Mouse (Mus musculus) Patski (cell line): Measurements from ENCODE around the gene Prr23a2. TPM values are rescaled to one million over a fixed set of nuclear protein-coding genes. Genes with fewer than 3 reads are reported as not detected.
"Not testable (repeated sequence)": the region's sequence is repeated elsewhere in the genome, so short reads cannot be mapped to it uniquely, and the experiment has no call there.

ENCODE experiments used
- ATAC-seq: fragments of 100-300 bp; one replicate; pipeline ENCODE4 v1.8.0; 2021
- CTCF ChIA-PET: fragments of 350-600 bp; sonication (Branson Sonifier 250); formaldehyde crosslinking; loops from one replicate; lab custom pipeline; 2022; ENCODE audit warnings: inconsistent platforms; lab: Charles Lee
- POLR2A ChIA-PET: fragments of 350-600 bp; sonication (Branson Sonifier 250); formaldehyde crosslinking; loops from one replicate; lab custom pipeline; 2022; ENCODE audit warnings: antibody characterized with exemption, inconsistent platforms; lab: Charles Lee
- DNase-seq: peaks from one replicate; pipeline ENCODE4 v3.0.0-alpha.2; 2011; ENCODE audit warnings: low read depth, low spot score
- H3K27me3 ChIP-seq: fragments of 371-371 bp; one replicate; pipeline ENCODE4 v1.5.1; 2021
- CTCF ChIP-seq: fragments of 100-300 bp; IDR thresholded peaks from one replicate; pipeline ENCODE4 v1.5.1; 2021
- in situ Hi-C: fragments of 300-500 bp; cut with MboI; formaldehyde crosslinking; loops from 3 replicates; pipeline ENCODE4 v1.11.1; 2018; ENCODE audit warnings: low pct_unique_long_range_greater_than_20kb, mixed read lengths
- polyA plus RNA-seq: library from polyadenylated mRNA; unstranded; gene quantifications from one replicate; pipeline ENCODE4 v1.2.3, GENCODE M21; 2021

Prr23a2 gene
- not detected for polyA plus RNA-seq

DNA sequence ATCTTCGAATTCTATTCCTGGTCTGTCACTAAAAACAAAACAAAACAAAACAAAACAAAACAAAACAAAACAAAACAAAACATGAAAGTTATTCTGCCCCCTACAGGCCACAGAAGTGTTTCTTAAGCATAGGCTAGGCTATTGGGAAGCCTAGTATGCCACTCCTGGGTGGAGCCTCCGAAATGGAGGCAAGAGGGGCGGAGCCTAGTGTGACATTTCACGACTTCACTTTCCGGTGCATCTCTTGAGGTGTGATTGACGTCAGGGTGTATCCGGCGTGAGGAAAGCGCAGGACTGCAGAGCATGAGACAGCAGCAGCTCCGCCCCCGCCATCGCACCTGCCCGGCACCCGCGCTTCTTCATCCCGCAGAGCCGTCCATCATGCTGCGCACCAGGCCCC, at the start of gene Prr23a2:
Prr23a2 (plus strand) TSS at position 285 of the 400 bp plus-strand sequence.
- ATAC-seq = no peak
- in situ Hi-C loops = no loop called here
- ChIA-PET CTCF (no interaction called here), POLR2A (interaction anchor here (0.6 kb wide), 1 partner anchor 1262 kb away, joined by 3 read pairs; no protein-coding TSS in a partner anchor)
- H3K27me3 ChIP-seq = peaks cover 13% of the 10 kb centered on the region
- DNase-seq = no peak
- TF ChIP-seq CTCF = no peak

DNA sequence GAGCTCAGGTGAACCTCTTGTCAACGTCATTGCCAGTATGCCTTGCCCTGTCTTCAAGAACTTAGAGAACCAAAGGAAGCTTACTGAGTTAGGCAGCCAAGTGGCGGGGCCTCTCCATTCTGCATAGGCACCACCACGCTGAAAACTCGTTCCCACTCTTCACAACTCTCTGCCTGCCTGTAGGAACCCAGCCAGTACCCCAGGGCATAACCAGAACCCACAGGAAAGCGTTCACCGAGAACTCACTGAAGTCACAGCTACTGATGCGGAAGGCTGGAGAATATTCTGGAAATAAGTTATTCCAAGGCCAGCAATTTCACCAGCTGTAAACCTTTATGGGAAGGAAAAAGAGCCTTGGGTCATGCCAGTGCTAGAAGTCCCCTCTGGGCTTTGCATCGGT, 48.7 kb upstream of the Prr23a2 start:
- POLR2A ChIA-PET = no interaction called here
- TF ChIP-seq CTCF = no peak
- DNase-seq (no peak), ATAC-seq (no peak)
- H3K27me3 ChIP-seq = peaks cover 18% of the 10 kb centered on the region
- CTCF ChIA-PET = interaction anchor here (5.0 kb wide), 1 partner anchor 162 kb away, joined by 18 read pairs; no protein-coding TSS in a partner anchor
- in situ Hi-C loops = loop anchor here (5.0 kb wide), 1 partner anchor 160 kb away; no protein-coding TSS in a partner anchor

- in situ Hi-C loops = loop anchor here (5.0 kb wide), 1 partner anchor 162 kb away; no protein-coding TSS in a partner anchor
- CTCF ChIA-PET = interaction anchor here (5.0 kb wide), 1 partner anchor 164 kb away, joined by 18 read pairs; no protein-coding TSS in a partner anchor
- peaks cover 18% of the 10 kb centered on the region for H3K27me3 ChIP-seq
- DNase-seq, ATAC-seq, POLR2A ChIA-PET: not testable (repeated sequence)
These were observed 46.8 kb upstream of the Prr23a2 start for GRCm38 (mm10) chr9:98809526-98809925.

- no peak for TF ChIP-seq CTCF
- DNase-seq = no peak
- peaks cover 12% of the 10 kb centered on the region for H3K27me3 ChIP-seq
- POLR2A ChIA-PET = no interaction called here
- in situ Hi-C loops = no loop called here
- no peak for ATAC-seq
- CTCF ChIA-PET = no interaction called here
These were observed 40.2 kb upstream of the Prr23a2 start for GRCm38 (mm10) chr9:98816066-98816465.

GRCm38 (mm10) chr9:98817592-98817991, 38.7 kb upstream of the Prr23a2 start:
- peaks cover 8% of the 10 kb centered on the region for H3K27me3 ChIP-seq
- DNase-seq (no peak), ATAC-seq (no peak)
- ChIA-PET CTCF (interaction anchor here (1.0 to 1.4 kb wide), 2 partner anchors 8 to 14 kb away, joined by 3 read pairs; no protein-coding TSS in a partner anchor), POLR2A (no interaction called here)
- in situ Hi-C loops = no loop called here
- no peak for TF ChIP-seq CTCF

GRCm38 (mm10) chr9:98818971-98819370, 37.3 kb upstream of the Prr23a2 start:
- CTCF ChIA-PET = interaction anchor here (1.0 kb wide), 1 partner anchor 173 kb away, joined by 4 read pairs; no protein-coding TSS in a partner anchor
- POLR2A ChIA-PET = interaction anchor here (0.7 kb wide), 1 partner anchor 150 kb away, joined by 3 read pairs; no protein-coding TSS in a partner anchor
- in situ Hi-C loops = no loop called here
- TF ChIP-seq CTCF = no peak
- peaks cover 9% of the 10 kb centered on the region for H3K27me3 ChIP-seq
- ATAC-seq (no peak), DNase-seq (no peak)

DNA sequence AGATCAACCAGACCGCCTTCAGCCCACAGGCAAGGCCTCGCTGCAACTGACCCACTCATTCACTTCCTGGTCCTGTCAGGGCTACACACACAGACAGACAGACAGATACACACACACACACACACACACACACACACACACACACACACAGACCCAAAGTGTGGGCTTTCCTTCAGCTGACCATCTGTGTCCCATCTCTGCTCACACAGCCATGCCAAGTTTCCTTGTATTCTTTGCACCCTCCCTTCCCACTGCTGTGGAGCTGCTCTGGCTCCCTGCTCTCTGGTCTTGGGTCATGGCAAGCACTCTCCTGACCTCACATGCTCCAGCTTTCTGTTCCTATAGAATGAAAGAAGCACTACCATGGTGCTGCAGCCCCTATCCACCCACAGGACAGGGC, 36.8 kb upstream of the Prr23a2 start:
- DNase-seq = no peak
- POLR2A ChIA-PET = interaction anchor here (0.7 kb wide), 1 partner anchor 150 kb away, joined by 3 read pairs; no protein-coding TSS in a partner anchor
- peaks cover 11% of the 10 kb centered on the region for H3K27me3 ChIP-seq
- in situ Hi-C loops = no loop called here
- no peak for ATAC-seq
- CTCF ChIA-PET = no interaction called here
- TF ChIP-seq CTCF = no peak

- peaks cover 12% of the 10 kb centered on the region for H3K27me3 ChIP-seq
- in situ Hi-C loops = no loop called here
- no peak for ATAC-seq
- ChIA-PET CTCF (no interaction called here), POLR2A (interaction anchor here (0.7 kb wide), 1 partner anchor 125 kb away, joined by 4 read pairs; no protein-coding TSS in a partner anchor)
- no peak for DNase-seq
- no peak for TF ChIP-seq CTCF
These were observed 35.8 kb upstream of the Prr23a2 start for GRCm38 (mm10) chr9:98820461-98820860.

DNA sequence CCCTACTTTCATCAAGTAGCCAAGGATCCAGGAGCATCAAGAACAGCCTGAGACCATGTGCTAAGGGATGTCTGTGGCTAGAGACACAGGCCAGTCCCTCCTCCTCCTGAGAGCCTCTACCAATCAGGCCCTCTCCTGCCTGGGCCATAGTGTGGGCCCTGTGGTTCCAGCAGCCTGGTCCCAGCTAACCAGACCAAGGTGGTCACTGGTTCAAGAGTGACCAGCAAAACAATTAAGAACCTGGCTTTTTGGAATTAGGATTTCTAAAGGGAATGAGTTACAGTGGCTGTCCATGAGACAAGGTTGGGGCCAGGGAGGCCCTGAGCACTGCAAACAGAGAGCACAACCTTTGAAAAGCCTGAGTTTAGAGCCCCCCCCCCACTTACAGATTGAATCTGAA, 35.2 kb upstream of the Prr23a2 start:
- TF ChIP-seq CTCF = no peak
- no peak for ATAC-seq
- POLR2A ChIA-PET = interaction anchor here (0.7 kb wide), 1 partner anchor 125 kb away, joined by 4 read pairs; no protein-coding TSS in a partner anchor
- DNase-seq = no peak
- peaks cover 14% of the 10 kb centered on the region for H3K27me3 ChIP-seq
- in situ Hi-C loops = no loop called here
- CTCF ChIA-PET = no interaction called here

DNA sequence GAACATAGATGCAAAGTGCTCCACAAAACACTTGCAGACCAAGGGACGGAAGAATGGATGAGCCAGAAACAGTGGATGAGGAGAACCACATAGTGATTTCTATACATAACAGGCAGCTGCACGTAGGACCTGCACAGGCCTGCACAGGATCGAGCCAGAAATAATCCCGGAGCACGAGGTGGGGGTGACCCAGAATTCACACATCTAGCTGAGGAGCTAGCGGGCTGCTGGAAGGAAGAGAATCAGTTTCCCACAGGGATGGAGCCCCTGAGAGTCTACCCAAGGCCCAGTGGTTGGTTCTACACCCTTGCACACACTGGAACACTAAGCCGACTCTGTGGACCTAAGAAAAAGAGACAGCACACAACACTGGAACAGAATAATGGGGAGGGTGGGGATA, 32.5 kb upstream of the Prr23a2 start:
- ChIA-PET POLR2A (no interaction called here), CTCF (no interaction called here)
- ATAC-seq (no peak), DNase-seq (no peak)
- no peak for TF ChIP-seq CTCF
- H3K27me3 ChIP-seq = peaks cover 12% of the 10 kb centered on the region
- in situ Hi-C loops = no loop called here

DNA sequence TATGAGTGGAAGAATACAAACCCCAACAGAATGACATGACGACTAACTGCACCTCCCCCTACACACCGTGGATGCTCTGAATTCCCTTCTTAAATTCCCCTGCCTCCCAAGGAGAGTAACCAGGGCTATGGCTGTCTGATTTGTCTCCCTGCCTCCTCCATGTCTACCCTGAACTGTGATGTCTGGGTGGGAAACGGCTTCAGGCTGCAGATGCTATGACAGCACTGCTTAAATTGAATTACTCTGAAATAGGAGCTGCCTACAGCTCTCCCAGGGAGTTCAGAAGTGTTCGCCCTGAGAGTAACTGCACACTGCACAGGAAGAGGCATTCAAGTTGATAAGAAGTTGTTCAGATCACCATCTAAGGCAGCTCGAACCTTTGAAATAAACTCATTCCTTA, 26.8 kb upstream of the Prr23a2 start:
- DNase-seq = no peak
- in situ Hi-C loops = no loop called here
- POLR2A ChIA-PET = no interaction called here
- no peak for ATAC-seq
- no peak for TF ChIP-seq CTCF
- peaks cover 9% of the 10 kb centered on the region for H3K27me3 ChIP-seq
- CTCF ChIA-PET = no interaction called here
